Mouse (Mus musculus) gastrocnemius, postnatal 4 days (tissue): Measurements from ENCODE around the gene 2310079G19Rik. TPM values are rescaled to one million over a fixed set of nuclear protein-coding genes. Genes with fewer than 3 reads are reported as not detected.

Source experiments
- total RNA-seq, 2 experiments: library from RNA; stranded (reverse); gene quantifications; 2 replicates each; pipeline ENCODE4 v1.2.3; 2021

The 2310079G19Rik gene
- total RNA-seq, 2 experiments from 2014 or later, result not detected

Other genes with a start within 250 kb of the 2310079G19Rik start
- not detected for gene Cldn17, start 120.7 kb downstream of the 2310079G19Rik start, total RNA-seq
- gene Cldn8, start 64.5 kb downstream of the 2310079G19Rik start, total RNA-seq, result not detected
- gene Krtap24-1, start 15.4 kb downstream of the 2310079G19Rik start, total RNA-seq, result not detected
- gene Krtap26-1, start 20.1 kb upstream of the 2310079G19Rik start, total RNA-seq, result not detected
- not detected for gene Krtap27-1, start 44.0 kb upstream of the 2310079G19Rik start, total RNA-seq
- not detected for gene 2310061N02Rik, start 80.3 kb upstream of the 2310079G19Rik start, total RNA-seq
- not detected for gene Krtap13-1, start 101.2 kb upstream of the 2310079G19Rik start, total RNA-seq
- not detected for gene Krtap13, start 124.0 kb upstream of the 2310079G19Rik start, total RNA-seq
- not detected for gene 2310034C09Rik, start 131.2 kb upstream of the 2310079G19Rik start, total RNA-seq
- gene 2310057N15Rik, start 146.5 kb upstream of the 2310079G19Rik start, total RNA-seq, result not detected
- gene Gm5965, start 150.2 kb upstream of the 2310079G19Rik start, total RNA-seq, result not detected
- gene Gm20741, start 184.6 kb upstream of the 2310079G19Rik start, total RNA-seq, result not detected
- not detected for gene Krtap15, start 192.5 kb upstream of the 2310079G19Rik start, total RNA-seq
- not detected for gene Krtap14, start 198.5 kb upstream of the 2310079G19Rik start, total RNA-seq
- not detected for gene Krtap19-1, start 241.7 kb upstream of the 2310079G19Rik start, total RNA-seq
- gene Krtap19-2, start 246.6 kb upstream of the 2310079G19Rik start, total RNA-seq, result not detected